Mouse (Mus musculus) liver, adult 2 months (tissue): Measurements from ENCODE around the gene Pum1.

ENCODE experiments used
- CTCF ChIP-seq: fragments of 200-500 bp; IDR thresholded peaks from 2 replicates; pipeline ENCODE4 v1.5.1; 2011; ENCODE audit warnings: low read depth, low read length, control low read depth
- POLR2A ChIP-seq: fragments of 200-500 bp; IDR thresholded peaks from 2 replicates; pipeline ENCODE4 v1.6.1; 2011; ENCODE audit warnings: low read length, control low read depth; ENCODE audit not compliant: insufficient read depth; ENCODE audit errors: extremely low read depth

DNA sequence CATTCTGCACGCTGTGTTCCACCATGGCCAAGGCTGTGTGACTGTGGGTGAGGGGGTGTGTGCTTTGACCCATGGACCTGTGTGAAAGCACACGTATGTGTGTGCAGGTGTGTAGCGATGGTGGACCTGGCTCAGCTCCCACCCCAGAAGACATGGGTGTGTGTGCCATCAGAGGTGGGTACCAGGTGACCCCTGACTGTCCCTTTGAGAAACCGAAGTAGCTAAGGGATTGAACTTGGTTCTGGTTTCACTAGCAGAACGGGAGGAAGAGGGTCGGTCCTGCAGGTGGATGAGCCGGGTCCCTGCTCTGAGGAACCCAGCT is 130.0 kb downstream of the Pum1 start:
- TF ChIP-seq POLR2A = no peak
- no peak for TF ChIP-seq CTCF
